Mouse (Mus musculus) frontal cortex, postnatal 14 days (tissue): ENCODE results near the gene Iqch.
"Not testable (repeated sequence)": the region's sequence is repeated elsewhere in the genome, so short reads cannot be mapped to it uniquely, and the experiment has no call there.

Experiments
- DNase-seq, 2 experiments: peaks; one replicate each; pipeline ENCODE4 v3.0.0; 2022; ENCODE audit warnings: low spot score in 2 of 2

The Iqch gene

GRCm38 (mm10) chr9:63568314-63568713, 34.0 kb downstream of the Iqch start:
- DNase-seq, result no peak

DNA sequence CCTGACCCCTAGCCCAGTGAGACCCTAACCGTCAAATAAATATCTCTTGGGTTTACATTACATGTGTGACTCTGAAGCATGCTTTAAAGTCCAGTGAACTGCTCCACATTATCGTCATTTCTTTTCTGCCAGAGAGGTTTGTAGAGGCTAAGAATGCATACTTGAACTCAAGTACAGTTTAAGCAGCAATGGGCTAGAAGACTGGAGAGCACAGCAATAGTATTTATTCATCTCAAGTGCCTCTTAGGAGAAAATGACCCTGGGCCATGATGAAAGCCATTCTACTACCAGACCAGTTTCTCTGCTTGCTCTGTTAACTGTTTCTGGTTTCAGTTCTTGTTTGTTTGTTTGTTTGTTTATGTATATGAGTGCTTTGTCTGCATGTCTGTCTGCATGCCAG, 38.9 kb downstream of the Iqch start:
- DNase-seq, result no peak

DNA sequence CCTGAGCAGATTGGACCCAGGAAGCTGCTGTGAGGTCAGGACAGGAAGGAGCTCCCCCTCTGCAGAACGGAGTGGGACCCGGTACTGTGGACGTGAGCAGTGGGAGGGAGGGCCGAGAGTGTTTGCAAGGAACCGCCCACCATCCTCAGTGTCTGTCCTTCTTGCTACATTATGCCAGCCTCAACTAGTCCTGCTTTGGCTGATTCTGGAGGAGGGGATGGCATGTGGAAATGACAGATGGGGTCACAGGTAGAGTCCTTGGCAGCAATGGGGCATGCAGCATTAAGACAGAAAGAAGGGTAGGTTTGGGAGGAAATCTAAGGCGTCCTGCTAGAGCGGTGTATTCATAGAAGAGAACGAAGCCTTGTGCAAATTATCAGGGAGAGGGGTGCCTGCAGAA, 40.4 kb downstream of the Iqch start:
- no peak for DNase-seq

- no peak for DNase-seq
These were observed 45.4 kb downstream of the Iqch start for GRCm38 (mm10) chr9:63556933-63557332.

GRCm38 (mm10) chr9:63556316-63556715, 46.0 kb downstream of the Iqch start:
- DNase-seq, result no peak

GRCm38 (mm10) chr9:63555460-63555990, 46.8 kb downstream of the Iqch start:
- no peak for DNase-seq

DNA sequence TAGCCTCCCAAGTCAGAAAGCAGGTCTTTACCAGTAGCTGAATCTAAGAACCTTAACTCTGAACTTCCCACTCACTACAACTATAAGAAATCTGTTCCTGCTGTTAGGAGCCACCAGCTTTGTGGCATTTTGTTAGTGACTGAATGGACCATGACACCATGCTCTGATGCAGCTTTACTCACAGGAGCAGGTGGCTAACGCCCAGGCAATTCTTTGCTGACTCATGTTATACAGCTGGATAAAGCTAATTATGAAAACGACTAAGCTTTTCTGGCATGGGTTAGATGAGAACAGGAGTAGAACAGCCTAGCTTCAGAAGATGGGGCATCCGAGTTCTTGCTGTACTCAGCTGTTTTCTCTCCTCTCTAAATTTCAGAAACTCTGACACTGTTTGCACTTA, 48.7 kb downstream of the Iqch start:
- no peak for DNase-seq

DNA sequence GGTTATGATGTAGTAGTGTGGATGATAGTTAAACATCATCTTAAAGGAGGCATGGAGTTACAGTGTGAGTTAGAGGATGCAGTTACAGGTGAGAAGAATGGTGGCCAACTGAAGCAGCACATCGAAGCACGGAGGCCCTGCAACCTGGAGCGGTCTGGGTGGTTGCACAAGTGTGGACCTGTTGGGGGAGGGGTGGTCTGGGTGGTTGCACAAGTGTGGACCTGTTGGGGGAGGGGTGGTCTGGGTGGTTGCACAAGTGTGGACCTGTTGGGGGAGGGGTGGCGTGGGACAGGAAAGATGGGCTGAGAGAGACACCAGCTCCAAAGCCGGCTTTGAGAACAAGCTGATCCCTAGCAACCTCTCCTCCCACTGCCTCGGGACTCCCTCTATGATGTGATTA, 51.6 kb downstream of the Iqch start:
- DNase-seq, result not testable (repeated sequence)

GRCm38 (mm10) chr9:63548966-63549365, 53.3 kb downstream of the Iqch start:
- DNase-seq, result no peak

DNA sequence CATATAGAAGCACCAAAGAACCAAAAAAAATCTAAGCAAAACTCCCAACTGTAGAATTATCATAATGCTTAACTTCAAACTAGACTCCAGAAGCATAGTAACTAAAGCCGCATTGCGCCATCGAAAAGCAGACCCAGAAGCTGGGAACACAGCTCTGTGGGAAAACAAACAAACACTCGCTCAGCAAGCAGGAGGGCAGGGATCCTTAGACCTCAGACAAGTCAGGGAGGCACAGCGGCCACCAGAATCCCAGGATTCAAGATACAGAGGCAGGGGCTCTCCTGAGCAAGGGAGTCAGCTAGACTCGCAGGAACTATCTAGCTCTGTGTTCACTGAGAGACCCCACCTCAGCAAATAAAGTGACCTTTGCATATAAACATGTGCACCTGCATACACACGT, 60.4 kb downstream of the Iqch start:
- no peak for DNase-seq

DNA sequence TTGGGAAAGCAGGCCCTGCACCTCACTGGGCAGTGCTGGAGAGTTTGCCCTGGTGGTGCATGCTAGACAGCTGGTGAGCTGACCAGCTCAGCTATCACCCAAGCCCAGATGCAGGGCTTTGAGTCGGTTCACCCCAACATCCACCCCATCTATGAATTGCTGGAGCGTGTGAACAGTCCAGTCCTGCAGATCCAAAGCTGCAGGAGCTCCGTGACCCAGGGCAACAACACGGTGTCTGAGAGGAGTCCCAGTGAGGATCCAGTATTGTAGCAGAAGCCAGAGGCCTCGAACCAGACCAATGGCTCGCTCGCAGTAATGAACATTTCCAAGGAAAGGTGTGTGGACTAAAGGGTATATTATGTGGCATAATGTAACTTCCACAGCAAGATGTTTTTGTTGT, 61.0 kb downstream of the Iqch start:
- DNase-seq, result no peak

DNA sequence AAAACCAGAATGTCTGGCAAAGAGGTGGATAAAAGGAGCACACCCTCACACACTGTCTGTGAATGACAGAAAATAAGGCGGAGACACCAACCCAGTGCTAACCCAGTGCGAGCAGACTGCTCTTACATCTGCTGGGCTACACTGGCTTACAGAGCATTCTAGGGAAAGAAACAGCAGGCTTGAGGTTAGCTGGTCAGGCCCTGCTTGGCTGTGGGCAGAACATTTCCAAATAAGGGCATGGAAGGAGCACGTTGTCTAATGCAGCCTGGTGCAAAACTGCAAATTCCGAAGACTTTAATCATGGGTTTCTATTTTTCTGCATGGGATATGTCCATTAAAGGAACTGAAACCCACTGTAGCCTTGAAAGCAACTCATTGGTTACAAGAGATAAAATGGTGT, 64.8 kb downstream of the Iqch start:
- no peak for DNase-seq

DNA sequence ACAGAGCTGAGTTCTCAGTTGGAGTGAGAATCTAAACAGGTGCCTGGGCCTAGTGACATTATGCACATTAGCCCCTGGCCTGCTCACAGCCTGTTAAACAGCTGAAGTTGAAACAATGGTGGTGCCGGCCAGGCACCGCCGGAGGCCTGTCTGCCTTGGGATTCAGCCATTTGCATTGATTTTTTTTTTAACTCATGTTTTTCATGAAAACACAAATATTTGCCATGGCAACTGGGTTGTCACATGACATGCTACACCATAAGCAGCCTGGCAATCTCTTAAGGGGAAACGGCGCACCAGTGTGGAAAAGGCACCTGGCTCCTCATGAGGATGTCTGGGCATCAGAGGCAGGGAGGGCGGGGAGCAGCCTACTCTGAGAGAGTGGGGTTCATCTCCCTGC, 67.3 kb downstream of the Iqch start:
- no peak for DNase-seq

- DNase-seq, result no peak
These were observed 67.9 kb downstream of the Iqch start for GRCm38 (mm10) chr9:63534371-63534780.

GRCm38 (mm10) chr9:63532966-63533711, 69.2 kb downstream of the Iqch start:
- no peak for DNase-seq

GRCm38 (mm10) chr9:63523937-63524253, 78.4 kb downstream of the Iqch start:
- DNase-seq, result no peak

GRCm38 (mm10) chr9:63523251-63523936, 78.9 kb downstream of the Iqch start:
- DNase-seq, result no peak

DNA sequence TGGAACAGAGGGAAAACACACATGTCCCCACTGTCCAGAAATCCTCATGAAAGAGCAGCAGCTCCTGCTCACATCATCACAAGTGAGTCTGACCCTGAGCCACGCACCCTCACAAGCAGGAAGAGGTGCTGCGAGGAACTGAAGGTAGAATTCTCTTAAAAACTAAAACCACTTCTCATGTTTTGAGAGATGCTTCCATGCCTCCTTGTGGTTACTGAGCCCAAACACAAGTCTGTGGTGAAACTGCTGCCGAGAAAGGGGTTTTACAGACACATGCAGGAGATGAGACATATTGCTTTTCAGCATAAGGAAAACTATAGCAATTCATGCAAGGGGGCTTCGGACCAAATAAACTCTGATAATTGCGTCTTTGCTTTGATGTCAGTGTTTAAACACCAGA, 89.4 kb downstream of the Iqch start:
- no peak for DNase-seq

DNA sequence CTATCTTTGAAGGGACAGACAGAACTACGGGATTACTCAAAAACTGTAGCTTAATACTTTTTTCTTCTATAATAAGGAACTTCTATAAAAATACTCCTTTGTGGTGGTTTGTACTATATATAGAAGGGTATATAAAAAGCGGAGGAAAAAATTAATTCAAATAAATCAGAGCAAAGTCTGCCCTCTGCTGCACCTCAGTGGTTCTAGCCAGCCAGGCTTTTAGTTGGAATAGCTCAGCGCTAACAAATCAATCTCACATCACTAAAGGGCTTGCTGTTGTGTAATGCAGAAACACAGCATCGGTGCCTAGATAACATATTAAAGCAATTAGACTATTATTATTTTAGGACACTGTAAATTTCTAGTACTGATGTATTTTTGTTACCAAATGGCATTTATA, 91.3 kb downstream of the Iqch start:
- DNase-seq, result no peak

- DNase-seq, result no peak
These were observed 95.2 kb downstream of the Iqch start for GRCm38 (mm10) chr9:63507110-63507509.

- no peak for DNase-seq
These were observed 98.4 kb downstream of the Iqch start for GRCm38 (mm10) chr9:63503890-63504289.

- no peak for DNase-seq
These were observed 100.8 kb downstream of the Iqch start for GRCm38 (mm10) chr9:63501516-63501915.

DNA sequence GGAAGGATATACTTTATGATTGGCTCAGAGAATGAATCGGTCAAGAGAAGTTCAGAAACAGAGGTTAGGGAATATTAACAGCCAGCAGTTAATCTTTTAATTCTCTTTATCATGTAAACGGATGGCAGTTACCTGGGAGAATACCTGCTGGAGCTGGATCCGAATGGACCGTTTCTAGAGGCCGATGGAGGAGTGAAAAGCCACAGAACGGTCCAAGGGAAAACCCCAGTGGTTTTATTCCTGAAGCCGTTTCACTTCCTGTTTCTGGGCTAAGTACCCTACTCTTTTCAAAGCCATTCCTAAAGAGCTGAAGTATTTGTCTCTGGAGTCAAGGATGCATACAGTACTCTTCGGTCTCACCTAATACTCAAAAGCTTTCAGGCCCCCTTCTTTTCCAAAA, 102.4 kb downstream of the Iqch start:
- no peak for DNase-seq
